Mouse (Mus musculus) T-helper 2 cell (primary cell): Measurements from ENCODE around the gene Nppa.
"Not testable (repeated sequence)": the region's sequence is repeated elsewhere in the genome, so short reads cannot be mapped to it uniquely, and the experiment has no call there.

Experiments used
- in situ Hi-C: fragments of 300-600 bp; cut with MboI, MseI; formaldehyde crosslinking; loops from one replicate; pipeline ENCODE4 v1.15.1; 2025; ENCODE audit warnings: high pct_unique_total_duplicates

The Nppa gene

GRCm38 (mm10) chr4:148011332-148011731, 10.8 kb downstream of the Nppa start:
- in situ Hi-C loops = no loop called here

GRCm38 (mm10) chr4:148012216-148012615, 11.7 kb downstream of the Nppa start:
- in situ Hi-C loops = no loop called here

GRCm38 (mm10) chr4:148015418-148015817, 14.9 kb downstream of the Nppa start:
- in situ Hi-C loops = no loop called here

- in situ Hi-C loops = no loop called here
Observed at GRCm38 (mm10) chr4:148016981-148017380, 16.5 kb downstream of the Nppa start.

DNA sequence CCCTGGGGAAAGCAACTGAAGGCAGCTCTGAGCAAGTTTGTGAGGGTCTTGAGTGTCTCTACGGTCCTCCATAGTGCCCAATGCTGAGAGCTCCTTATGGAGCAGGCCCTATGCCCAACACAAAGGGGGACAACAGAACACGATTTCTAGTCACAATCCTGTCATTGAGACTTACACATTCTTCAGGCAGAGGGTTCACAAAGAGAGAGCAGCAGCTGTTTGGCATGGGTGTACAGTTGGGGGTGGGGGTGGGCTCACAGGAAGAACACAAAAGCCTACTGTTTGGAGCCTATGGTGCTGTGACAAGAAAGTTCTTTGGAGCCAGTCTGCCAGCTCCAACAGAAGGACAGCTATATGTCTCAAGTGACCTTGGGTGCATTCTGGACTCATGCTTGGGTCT, 17.9 kb downstream of the Nppa start:
- in situ Hi-C loops = no loop called here

- in situ Hi-C loops = no loop called here
Observed at GRCm38 (mm10) chr4:148024003-148024402, 23.5 kb downstream of the Nppa start.

GRCm38 (mm10) chr4:148029297-148029696, 28.8 kb downstream of the Nppa start:
- in situ Hi-C loops = no loop called here

- in situ Hi-C loops = no loop called here
Observed at GRCm38 (mm10) chr4:148030506-148030905, 30.0 kb downstream of the Nppa start.

GRCm38 (mm10) chr4:148033858-148034410, 33.4 kb downstream of the Nppa start:
- in situ Hi-C loops = no loop called here

DNA sequence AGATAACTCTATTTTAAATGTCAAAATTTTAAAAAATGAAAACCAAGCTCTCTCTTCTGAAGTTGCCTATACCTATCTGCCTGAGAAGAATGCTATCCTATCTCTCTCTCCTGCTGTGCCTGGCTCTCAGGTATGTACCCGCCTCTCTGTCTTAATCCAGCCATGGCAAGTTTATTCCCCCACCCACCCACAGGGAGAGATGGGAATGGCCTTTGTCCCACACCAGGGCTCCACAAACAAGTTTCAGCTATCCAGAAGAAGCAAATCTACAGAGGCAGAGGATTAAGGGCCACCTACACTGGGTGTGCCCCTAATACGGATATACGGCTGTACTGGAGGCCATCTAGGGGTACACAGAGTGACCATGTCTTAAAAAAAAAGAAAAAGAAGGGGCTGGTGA, 34.9 kb downstream of the Nppa start:
- in situ Hi-C loops = no loop called here

GRCm38 (mm10) chr4:148038079-148038599, 37.6 kb downstream of the Nppa start:
- in situ Hi-C loops = no loop called here

DNA sequence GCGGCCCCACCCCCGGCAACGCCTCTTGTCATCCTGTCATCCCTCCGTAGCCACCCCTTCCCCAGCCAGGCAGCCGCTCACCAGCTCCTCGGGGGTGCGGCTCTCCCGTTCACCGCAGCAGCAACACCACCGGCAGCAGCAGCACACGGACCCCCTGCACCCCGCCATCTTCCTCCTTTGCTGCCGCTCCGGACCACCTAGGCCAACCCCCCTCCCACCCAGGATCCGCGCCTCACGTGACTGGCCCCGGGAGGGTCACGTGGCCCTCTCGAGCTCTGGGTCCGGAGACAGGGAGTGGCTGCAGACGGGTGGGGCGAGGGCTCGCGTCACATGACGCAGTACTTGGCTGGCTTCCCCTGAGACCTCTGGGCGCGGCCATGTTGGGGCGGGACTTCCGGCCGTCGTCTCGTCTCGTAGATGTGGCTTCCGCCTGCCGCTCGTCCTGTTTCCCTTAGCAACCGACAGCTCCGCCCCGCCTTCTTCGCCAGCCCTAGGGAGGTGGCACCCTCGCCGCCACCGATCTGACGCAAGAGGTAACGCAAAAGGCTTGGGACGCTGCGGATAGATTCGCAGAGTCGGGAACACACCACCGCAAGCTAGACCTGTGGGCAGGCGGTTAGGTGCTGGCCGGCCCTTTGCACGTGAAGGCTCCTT, 38.2 kb downstream of the Nppa start, which contains the start of the genes Clcn6 and Mthfr:
Gene Clcn6 (minus strand): TSS at position 222 of the 654 bp plus-strand sequence.
Gene Mthfr (plus strand): TSS at position 478 of the 654 bp plus-strand sequence.
- in situ Hi-C loops = no loop called here

DNA sequence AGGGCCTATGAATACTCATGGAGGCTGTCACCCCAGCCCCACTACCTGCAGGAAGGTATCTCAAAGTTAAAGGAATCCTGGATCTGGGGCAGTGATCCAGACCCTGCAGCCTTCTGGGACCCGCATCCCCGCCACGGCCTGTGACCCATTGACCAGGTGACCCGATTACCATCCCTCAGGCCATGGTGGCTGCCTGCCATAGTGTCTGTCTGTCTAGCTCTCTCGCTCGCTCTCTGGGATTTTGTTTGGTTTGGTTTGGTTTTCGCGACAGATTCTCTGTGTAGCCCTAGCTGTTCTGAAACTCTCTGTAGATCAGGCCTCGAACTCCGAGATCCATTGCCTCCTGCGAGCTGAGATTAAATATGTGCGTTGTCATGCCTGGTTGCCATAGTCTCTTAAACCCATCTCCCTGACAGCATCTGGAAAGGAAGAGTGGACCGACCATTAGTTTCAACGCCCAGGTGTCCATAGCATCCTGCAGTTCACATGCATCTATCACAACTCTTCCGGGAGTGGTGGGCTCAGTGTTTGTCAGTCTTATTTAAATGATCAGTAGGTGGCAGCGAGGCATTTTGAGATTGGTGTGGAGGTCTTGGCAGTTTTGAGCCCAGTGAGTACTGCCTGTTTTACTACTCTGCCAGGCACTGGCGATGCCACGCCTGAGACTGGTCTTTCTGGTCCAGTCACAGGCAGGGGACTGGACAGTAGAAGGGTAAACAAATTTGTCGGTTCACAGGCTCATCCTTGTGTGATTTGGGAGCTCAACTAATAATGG, 38.9 kb downstream of the Nppa start:
- in situ Hi-C loops = no loop called here

GRCm38 (mm10) chr4:148040029-148040830, 39.7 kb downstream of the Nppa start:
- in situ Hi-C loops = no loop called here

DNA sequence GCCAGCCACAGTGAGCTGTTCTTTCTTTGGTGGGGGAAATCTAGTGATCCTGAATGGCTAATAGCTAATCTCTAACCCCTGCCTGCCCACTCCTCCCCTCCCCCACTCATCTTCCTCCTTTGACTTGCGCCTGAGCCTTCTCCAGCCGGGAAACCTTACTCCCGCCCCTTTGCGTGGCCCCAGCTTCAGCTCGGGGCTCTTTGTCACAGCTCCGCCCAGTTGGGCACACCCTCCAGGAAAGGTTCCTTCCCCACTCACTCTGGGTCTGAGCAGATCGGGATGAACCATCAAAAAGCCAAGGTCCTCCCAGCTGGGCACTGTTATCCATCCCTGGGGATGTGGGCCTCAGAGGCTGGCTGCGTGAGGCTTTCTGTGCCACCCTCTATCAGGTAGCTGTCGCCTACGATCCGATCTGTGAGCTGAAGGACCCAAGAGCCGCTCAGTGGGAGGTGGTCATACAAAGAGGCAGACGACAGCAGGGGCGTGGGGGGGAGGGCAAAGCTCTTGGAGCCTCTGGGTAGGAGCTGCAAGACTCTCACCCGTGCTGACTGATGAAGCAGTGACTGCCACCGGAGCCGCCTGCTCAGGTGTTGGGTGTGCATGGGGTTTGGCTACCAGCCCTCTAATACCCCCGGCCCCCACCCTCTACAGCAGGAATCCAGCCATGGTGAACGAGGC, 40.5 kb downstream of the Nppa start:
- in situ Hi-C loops = no loop called here

DNA sequence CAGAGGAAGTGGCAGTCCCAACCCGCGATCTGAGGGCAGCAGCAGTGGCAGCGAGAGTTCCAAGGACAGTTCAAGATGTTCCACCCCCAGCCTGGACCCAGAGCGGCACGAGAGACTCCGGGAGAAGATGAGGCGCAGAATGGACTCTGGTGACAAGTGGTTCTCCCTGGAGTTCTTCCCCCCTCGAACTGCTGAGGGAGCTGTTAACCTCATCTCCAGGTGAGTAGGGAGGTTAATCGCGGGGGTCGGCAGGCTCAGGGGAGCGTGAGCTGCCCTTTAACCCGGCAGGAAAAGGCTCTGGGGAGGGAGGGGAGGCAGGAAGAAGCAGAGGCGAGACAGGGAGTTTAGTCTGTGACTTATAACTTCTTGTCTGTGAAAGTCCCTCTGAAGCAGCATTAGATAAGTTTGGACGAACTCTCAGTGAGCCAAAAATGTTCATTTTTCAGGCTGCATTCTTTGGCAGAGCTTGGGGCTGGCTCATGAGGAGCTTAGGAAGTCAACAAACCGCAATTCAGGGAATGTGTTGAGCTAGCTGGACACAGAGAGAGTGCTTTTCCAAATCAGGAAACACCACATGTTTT, 41.2 kb downstream of the Nppa start:
- in situ Hi-C loops = no loop called here

GRCm38 (mm10) chr4:148043327-148043726, 42.8 kb downstream of the Nppa start:
- in situ Hi-C loops = not testable (repeated sequence)

GRCm38 (mm10) chr4:148044113-148044512, 43.6 kb downstream of the Nppa start:
- in situ Hi-C loops = no loop called here

DNA sequence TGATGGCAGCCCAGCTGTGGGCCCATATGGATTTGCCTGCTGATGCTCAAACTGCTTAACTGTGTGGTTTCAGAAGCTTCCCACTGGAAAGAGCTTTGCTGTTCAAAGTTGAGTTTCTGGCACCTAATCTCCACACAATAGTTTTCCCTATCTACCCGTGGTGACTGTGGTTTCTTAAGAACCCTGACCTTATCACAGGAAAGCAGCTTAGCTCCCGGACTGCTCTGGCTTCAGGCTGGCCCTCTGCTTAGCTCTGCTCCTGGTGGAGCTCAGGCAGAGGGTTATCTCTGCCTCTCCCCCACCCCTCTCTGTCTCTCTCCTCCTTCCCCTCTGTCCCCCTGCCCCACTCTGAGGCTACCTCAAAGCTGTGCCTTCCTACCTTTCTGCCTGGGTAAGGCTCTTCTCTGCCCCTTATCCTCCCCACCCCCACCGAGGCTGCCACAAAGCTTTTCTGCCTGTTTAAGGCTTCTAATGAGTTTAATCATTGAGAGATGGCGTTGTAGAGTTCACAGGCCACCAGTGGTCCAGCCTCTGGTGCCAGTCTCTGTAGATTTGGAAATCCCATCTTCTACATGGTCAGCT, 46.0 kb downstream of the Nppa start:
- in situ Hi-C loops = no loop called here

DNA sequence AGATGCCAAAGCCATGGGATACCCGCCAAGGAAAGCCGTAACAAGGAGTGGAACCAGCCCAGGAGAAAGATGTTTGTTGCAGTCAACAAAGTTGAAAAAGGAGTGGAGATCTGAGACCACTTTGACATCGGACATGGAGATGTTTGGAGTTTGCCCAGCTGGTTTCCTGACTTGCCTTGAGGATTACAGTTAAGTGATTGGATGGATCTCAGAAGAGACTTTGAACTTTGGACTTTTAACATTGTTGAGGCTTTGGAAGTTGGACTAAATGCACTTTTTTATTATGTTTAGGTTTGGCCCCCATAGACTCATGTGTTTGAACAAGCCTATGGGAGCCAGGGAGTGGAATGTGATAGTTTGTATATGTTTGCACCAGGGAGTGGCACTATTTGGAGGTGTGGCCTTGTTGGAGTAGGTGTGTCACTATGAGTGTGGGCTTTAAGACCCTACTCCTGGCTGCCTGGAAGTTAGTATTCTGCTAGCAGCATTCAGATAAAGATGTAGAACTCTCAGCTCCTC, 49.9 kb downstream of the Nppa start:
- in situ Hi-C loops = not testable (repeated sequence)
